Mouse (Mus musculus): ENCODE measurements around the gene Pebp1. TPM values are rescaled to one million over a fixed set of nuclear protein-coding genes. Genes with fewer than 3 reads are reported as not detected.
A peak's percentile ranks its signal among the peaks of the same experiment; 100 is the strongest.
"Not testable (repeated sequence)": the region's sequence is repeated elsewhere in the genome, so short reads cannot be mapped to it uniquely, and the experiment has no call there.

Pebp1 gene
- polyA plus RNA-seq, 1 experiment from 2014 or later, result 1,080 TPM

DNA sequence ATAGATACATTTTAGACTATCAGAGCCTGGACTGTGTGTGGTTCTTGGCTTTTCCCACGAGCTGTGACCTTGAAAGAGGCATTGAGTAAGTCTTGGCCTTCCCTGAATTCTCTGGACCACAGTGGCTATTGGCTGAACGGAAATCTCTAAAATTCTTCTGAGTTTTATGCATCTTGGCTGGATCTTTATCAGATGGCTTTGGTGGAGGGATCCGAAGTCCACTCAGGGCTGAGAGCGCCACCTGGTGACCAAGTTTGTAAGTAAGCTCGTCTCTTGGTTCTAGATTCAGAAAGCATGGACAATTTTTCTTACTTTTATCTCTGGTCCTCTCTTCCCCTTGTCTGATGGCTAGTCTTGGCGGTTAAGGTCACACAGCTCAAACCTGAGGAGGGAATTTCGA lies 17.5 kb upstream of the Pebp1 start:
- ATAC-seq, result no peak
- Histone ChIP-seq H3K4me3 (no peak overlapping the region), H3K4me2 (no peak overlapping the region), H3K9ac (no peak overlapping the region), H3K4me1 (no peaks in the 10 kb centered on the region), H3K27me3 (no peaks in the 10 kb centered on the region), H3K9me3 (replicated peaks) (no peaks in the 10 kb centered on the region), H3K27ac (no peak overlapping the region), H3K36me3 (ENCODE audit: poor library complexity, severe bottlenecking) (no peaks in the 10 kb centered on the region)
- WGBS, result 74% methylated on average over 7 of the region's 7 CpGs

DNA sequence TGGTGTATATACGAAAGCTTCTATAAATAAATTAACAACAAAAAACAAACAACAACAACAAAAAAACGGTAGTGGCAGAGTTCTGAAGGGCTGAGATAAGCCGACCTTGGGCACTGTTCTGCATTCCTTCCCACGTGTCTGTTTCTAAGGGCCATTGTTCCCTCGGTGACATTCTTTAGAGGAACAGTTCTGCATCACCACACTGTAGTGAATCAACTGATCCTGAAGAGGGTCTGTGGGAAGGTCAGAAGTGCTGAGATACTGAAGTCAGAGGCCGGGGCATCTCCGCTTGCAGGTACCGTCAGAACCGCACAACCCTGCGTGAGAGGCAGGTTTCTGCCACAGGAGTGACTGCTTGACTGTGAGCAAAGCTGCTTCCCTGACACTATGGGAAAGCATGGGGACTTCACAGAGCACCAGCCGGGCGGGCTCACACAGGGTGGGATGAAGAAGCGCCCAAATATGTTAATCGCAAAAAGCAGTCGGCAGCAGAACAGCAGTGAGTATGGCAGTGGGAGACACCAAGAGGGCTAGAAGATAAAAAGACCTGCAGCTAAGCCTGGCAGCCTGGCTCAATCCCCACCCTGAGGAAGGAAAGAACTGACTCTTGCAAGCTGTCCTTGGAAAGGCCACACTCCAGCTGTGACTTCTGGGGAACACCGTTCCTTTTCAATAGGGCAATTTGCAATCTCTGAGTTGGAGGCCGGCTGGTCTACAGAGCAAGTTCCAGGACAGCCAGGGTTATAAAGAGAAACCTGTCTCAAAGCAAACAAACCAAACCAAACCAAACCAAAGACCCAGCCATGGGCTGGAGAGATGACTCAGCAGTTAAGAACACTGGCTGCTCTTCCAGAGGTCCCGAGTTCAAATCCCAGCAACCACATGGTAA lies 16.5 kb upstream of the Pebp1 start:
- Histone ChIP-seq H3K36me3 (ENCODE audit: poor library complexity, severe bottlenecking) (no peaks in the 10 kb centered on the region), H3K27ac (no peak overlapping the region), H3K4me3 (no peak overlapping the region), H3K4me1 (no peaks in the 10 kb centered on the region), H3K9me3 (replicated peaks) (no peaks in the 10 kb centered on the region), H3K9ac (no peak overlapping the region), H3K4me2 (no peak overlapping the region), H3K27me3 (no peaks in the 10 kb centered on the region)
- ATAC-seq, result no peak
- WGBS, result 58% methylated on average over 18 of the region's 18 CpGs

DNA sequence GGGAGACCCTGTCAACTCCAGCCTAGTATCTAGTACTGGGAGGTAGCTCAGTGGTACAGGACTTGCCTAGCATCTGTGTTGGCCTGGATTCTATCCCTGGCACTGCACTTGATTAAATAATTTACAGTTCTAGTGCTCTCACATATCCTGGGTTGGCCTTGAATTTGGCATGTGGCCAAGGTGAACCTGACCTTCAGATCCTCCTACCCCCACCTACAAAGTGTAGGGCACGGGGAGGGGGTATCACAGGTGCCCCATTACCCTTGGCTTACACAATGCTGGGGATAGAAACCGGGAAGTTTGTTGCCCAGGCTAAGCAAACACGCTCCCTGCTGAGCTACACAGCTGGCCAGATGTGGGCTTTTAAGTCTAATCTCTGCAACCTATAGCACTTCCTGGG lies 15.5 kb upstream of the Pebp1 start:
- no peak for ATAC-seq
- no peak overlapping the region for H3K4me3 ChIP-seq
- H3K9ac ChIP-seq, result no peak overlapping the region
- H3K27ac ChIP-seq, result no peak overlapping the region
- no peaks in the 10 kb centered on the region for H3K36me3 ChIP-seq (ENCODE audit: poor library complexity, severe bottlenecking)
- no peaks in the 10 kb centered on the region for H3K9me3 ChIP-seq (replicated peaks)
- no peaks in the 10 kb centered on the region for H3K27me3 ChIP-seq
- WGBS, result 69% methylated on average over 3 of the region's 3 CpGs
- no peaks in the 10 kb centered on the region for H3K4me1 ChIP-seq
- no peak overlapping the region for H3K4me2 ChIP-seq

DNA sequence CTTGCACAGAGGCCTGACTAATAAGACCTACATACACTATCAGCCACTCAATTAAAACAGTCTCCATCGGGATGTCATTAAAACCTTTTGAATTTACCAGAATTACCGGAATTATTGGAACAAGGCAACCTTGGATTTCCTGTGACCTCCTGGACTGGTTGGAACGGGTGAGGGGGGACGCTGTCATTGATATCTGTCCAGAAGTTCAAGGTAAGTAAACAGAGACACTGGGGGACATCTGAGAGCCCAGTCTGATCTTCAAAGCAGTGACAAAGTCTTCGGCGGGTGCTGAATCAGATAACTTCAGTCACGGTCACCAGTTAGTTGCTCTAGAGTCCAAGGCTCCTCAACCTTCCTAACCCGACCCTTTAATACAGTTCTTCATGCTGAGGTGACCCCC lies 7.6 kb upstream of the Pebp1 start:
- no peak overlapping the region for H3K9ac ChIP-seq
- WGBS, result 96% methylated on average over 8 of the region's 8 CpGs
- H3K27ac ChIP-seq, result no peak overlapping the region
- no peak overlapping the region for H3K4me2 ChIP-seq
- H3K9me3 ChIP-seq (replicated peaks), result no peaks in the 10 kb centered on the region
- no peaks in the 10 kb centered on the region for H3K36me3 ChIP-seq (ENCODE audit: poor library complexity, severe bottlenecking)
- no peak for ATAC-seq
- no peaks in the 10 kb centered on the region for H3K4me1 ChIP-seq
- no peak overlapping the region for H3K4me3 ChIP-seq
- no peaks in the 10 kb centered on the region for H3K27me3 ChIP-seq

DNA sequence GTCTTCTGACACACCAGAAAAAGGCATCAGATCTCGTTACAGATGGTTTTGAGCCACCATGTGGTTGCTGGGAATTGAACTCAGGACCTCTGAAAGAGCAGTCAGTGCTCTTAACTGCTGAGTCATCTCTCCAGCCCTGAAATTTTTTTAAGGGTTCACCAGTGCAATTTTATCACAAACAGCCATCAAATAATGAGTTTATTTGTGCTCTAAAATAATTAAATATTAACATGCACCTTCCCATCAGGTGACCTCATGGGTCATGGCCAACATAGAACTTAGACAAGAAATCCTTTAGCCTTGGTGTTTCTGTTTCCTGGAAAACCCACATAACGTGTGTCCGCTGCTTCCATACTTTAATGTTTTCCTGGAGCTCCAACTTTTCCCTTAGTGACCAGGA lies 6.4 kb upstream of the Pebp1 start:
- not testable (repeated sequence) for H3K4me2 ChIP-seq; H3K27me3 ChIP-seq; H3K4me1 ChIP-seq; H3K27ac ChIP-seq; H3K9ac ChIP-seq; H3K9me3 ChIP-seq (replicated peaks); H3K36me3 ChIP-seq (ENCODE audit: poor library complexity, severe bottlenecking); ATAC-seq; H3K4me3 ChIP-seq
- 84% methylated on average over 3 of the region's 3 CpGs for WGBS

DNA sequence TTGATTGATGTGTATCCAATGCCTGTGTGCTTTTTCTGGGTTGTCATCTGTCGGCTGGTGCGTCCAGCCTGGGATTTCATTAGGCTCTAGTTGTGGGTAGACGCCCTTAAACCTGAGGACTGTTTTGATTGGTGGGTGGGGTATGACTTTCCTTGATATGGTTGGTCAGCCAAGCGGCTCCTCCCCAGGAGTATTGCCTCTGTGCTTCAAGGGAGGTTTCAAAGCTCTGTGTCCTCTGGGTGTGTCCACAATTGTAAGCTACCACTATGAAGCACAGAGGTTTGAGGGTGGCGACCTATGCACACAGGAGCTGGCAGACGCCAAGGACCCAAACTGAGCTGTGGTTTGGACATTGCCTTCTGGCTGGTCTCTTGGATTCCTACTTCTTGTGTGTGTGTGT lies 5.1 kb upstream of the Pebp1 start:
- 80% methylated on average over 6 of the region's 6 CpGs for WGBS
- Histone ChIP-seq H3K4me3 (no peak overlapping the region), H3K36me3 (ENCODE audit: poor library complexity, severe bottlenecking) (no peaks in the 10 kb centered on the region), H3K27me3 (no peaks in the 10 kb centered on the region), H3K4me1 (peaks cover 7% of the 10 kb centered on the region), H3K4me2 (no peak overlapping the region), H3K27ac (no peak overlapping the region), H3K9me3 (replicated peaks) (no peaks in the 10 kb centered on the region), H3K9ac (no peak overlapping the region)
- ATAC-seq, result no peak

DNA sequence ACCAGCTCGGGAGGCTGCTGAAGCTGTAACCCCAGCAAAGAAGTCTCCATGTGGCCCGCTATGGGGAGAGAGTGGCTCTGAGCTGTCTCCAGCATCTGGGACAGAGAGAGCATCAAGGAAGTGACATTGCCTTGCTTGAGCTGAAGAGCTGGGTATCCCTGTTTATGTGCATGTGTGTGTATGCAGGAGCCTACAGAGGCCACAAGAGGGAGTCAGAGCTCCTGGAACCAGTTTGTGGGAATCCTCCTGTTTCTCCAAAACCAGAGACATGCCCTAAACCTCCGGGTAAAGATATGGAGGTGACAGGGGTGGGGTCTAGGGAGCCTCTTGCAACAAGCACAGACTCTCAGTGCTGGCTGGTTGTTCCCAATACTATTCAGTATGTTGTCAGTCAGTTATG lies 3.9 kb upstream of the Pebp1 start:
- no peaks in the 10 kb centered on the region for H3K36me3 ChIP-seq (ENCODE audit: poor library complexity, severe bottlenecking)
- H3K9ac ChIP-seq, result no peak overlapping the region
- no peak overlapping the region for H3K4me2 ChIP-seq
- no peak for ATAC-seq
- no peak overlapping the region for H3K27ac ChIP-seq
- 86% methylated on average over 3 of the region's 3 CpGs for WGBS
- no peaks in the 10 kb centered on the region for H3K27me3 ChIP-seq
- H3K4me1 ChIP-seq, result peaks cover 11% of the 10 kb centered on the region
- H3K4me3 ChIP-seq, result no peak overlapping the region
- no peaks in the 10 kb centered on the region for H3K9me3 ChIP-seq (replicated peaks)

DNA sequence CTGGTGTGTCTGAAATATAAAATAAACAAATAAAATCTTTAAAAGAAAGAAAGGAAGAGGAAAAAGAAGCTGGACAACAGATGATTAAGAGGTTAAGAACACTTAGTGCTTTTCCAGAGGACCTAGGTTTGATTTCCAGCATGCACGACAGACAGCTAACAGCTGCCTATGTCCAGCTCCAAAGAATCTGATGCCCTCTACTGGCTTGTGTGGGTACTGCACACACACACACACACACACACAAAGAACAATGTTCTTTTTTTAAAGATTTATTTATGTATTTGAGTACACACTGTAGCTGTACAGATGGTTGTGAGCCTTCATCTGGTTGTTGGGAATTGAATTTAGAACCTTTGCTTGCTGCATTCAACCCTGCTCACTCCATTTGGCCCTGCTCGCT lies 2.7 kb upstream of the Pebp1 start:
- ATAC-seq, result no peak

DNA sequence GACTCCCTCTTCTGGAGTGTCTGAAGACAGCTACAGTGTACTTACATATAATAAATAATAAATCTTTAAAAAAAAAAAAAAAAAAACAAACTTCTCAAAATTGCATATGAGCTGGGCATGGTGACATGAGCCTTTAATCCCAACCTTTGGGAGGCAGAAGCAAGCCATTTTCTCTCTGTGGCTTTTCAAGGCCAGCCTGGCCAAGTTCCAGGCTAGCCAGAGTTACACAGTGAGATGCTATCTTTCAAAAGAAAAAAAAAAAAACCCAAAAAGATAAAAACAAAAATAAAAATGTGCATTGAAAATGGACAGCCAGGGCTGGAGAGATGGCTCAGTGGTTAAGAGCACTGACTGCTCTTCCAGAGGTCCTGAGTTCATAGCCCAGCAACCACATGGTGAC lies 2.2 kb upstream of the Pebp1 start:
- Histone ChIP-seq H3K9me3 (replicated peaks) (no peaks in the 10 kb centered on the region), H3K4me2 (no peak overlapping the region), H3K27me3 (no peaks in the 10 kb centered on the region), H3K36me3 (ENCODE audit: poor library complexity, severe bottlenecking) (peaks cover 13% of the 10 kb centered on the region), H3K4me1 (peaks cover 27% of the 10 kb centered on the region), H3K4me3 (no peak overlapping the region), H3K27ac (no peak overlapping the region), H3K9ac (no peak overlapping the region)
- no peak for ATAC-seq

More for the DNA sequence above, 2.7 kb upstream of the Pebp1 start:
- Histone ChIP-seq H3K27ac (no peak overlapping the region), H3K4me1 (peaks cover 23% of the 10 kb centered on the region), H3K9ac (no peak overlapping the region), H3K36me3 (ENCODE audit: poor library complexity, severe bottlenecking) (peaks cover 8% of the 10 kb centered on the region), H3K27me3 (no peaks in the 10 kb centered on the region), H3K9me3 (replicated peaks) (no peaks in the 10 kb centered on the region), H3K4me2 (no peak overlapping the region), H3K4me3 (no peak overlapping the region)
- 93% methylated on average over 2 of the region's 2 CpGs for WGBS

DNA sequence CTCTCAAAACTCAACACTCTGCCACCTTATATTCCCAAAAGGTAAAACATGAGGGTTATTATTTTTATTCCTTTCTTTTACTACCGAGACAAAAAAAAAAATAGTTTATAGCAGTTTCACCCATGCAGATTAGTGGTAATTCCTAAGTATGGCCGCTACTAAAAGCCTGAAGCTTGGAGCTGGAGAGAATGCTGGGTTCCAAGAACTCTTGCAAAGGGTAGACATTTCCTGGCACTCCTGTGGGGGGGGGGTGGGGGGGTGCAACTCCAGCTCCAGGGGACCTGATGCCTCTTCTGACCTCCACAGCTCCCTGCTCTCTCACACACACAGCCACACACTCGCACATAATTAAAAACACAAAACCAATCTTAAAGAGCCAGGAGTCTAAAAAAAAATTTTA lies 1.1 kb downstream of the Pebp1 start:
- Histone ChIP-seq H3K4me1 (peaks cover 37% of the 10 kb centered on the region), H3K9me3 (replicated peaks) (no peaks in the 10 kb centered on the region), H3K27me3 (no peaks in the 10 kb centered on the region), H3K9ac (peak overlapping the region; percentile 86), H3K4me2 (peak overlapping the region; percentile 71), H3K4me3 (peak overlapping the region; percentile 72), H3K36me3 (ENCODE audit: poor library complexity, severe bottlenecking) (peaks cover 42% of the 10 kb centered on the region), H3K27ac (no peak overlapping the region)
- WGBS, result 49% methylated on average over 3 of the region's 3 CpGs
- no peak for ATAC-seq

DNA sequence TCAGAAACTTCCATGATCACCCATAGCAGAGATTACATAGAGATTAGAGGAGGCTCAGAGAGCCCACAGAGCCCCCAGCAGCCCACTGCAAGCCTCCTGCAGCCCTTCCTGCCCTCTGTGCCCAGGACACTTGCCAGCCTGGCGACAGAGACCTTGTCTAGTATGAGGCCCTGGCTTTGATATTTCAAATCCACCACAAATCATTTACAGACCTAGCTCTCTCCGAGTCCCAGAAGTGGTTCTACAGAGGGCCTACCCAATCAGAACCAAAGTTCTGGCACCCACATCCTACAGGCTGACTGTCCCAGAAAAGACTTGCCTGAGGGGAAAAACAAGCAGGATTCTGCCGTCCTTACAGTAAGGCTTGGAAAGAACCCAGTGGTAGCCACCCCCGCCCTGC lies 2.2 kb downstream of the Pebp1 start:
- Histone ChIP-seq H3K9me3 (replicated peaks) (no peaks in the 10 kb centered on the region), H3K9ac (peak overlapping the region; percentile 37; the same call in 1 of the 2 replicates), H3K36me3 (ENCODE audit: poor library complexity, severe bottlenecking) (peaks cover 52% of the 10 kb centered on the region), H3K27me3 (no peaks in the 10 kb centered on the region), H3K4me1 (peaks cover 37% of the 10 kb centered on the region), H3K4me3 (0 out of 2 replicates have a peak overlapping the region, but pooled peaks have one; percentile 6), H3K27ac (peak overlapping the region; percentile 40; the same call in 1 of the 2 replicates), H3K4me2 (peak overlapping the region; percentile 71)
- 62% methylated on average over 3 of the region's 4 CpGs for WGBS
- no peak for ATAC-seq

DNA sequence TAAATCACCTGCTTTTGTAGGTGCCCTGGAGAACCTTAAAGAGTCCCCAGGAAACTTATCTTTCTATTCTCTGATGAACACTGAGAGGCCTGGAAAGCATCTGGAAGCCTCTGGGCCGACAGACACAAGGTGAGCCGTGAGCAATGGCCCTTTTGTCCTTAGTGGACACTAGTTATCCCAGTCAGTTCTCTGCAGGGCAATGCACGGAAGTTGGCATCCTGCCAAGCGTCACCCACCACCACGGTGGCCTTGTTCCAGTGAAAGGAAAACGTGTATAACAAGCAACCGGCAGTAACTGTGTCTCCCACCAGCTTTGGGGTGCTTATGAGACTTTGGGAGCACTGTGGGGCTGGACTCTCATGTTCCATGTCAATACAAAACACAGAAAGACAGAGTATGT lies 2.7 kb downstream of the Pebp1 start:
- ATAC-seq, result no peak
- H3K27me3 ChIP-seq, result no peaks in the 10 kb centered on the region
- H3K9me3 ChIP-seq (replicated peaks), result no peaks in the 10 kb centered on the region
- peak overlapping the region; percentile 37; the same call in 1 of the 2 replicates for H3K9ac ChIP-seq
- peak overlapping the region; percentile 40 for H3K27ac ChIP-seq
- peaks cover 56% of the 10 kb centered on the region for H3K36me3 ChIP-seq (ENCODE audit: poor library complexity, severe bottlenecking)
- 0 out of 2 replicates have a peak overlapping the region, but pooled peaks have one; percentile 6 for H3K4me3 ChIP-seq
- H3K4me1 ChIP-seq, result peaks cover 37% of the 10 kb centered on the region
- 43% methylated on average over 7 of the region's 7 CpGs for WGBS
- peak overlapping the region; percentile 71 for H3K4me2 ChIP-seq

DNA sequence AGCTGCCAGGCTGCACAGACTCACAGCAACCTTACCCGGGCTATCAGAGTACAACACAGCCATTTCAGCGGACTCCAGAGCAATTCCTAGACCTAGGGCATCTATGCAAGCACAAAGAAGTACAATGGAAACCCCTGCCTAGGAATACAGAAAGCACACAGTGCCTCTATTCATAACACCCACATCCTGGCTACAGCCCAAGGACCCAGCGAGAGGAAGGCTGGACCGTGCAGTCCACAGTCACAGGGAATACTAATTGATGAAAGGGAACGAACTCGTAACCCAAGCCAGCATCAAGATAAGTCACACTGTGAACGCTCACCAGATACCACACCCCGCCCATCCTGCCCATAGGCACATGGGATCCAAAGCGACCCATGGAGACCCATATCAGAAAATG lies 3.4 kb downstream of the Pebp1 start:
- Histone ChIP-seq H3K9me3 (replicated peaks) (no peaks in the 10 kb centered on the region), H3K27ac (peak overlapping the region; percentile 40), H3K4me2 (peak overlapping the region; percentile 71), H3K4me3 (no peak overlapping the region), H3K9ac (peak overlapping the region; percentile 18; the same call in 1 of the 2 replicates), H3K4me1 (peaks cover 37% of the 10 kb centered on the region), H3K27me3 (no peaks in the 10 kb centered on the region), H3K36me3 (ENCODE audit: poor library complexity, severe bottlenecking) (peaks cover 60% of the 10 kb centered on the region)
- WGBS, result 50% methylated on average over 9 of the region's 9 CpGs
- ATAC-seq, result 0 out of 2 replicates have a peak, but pooled peaks have one; percentile 19

Data from forebrain, embryonic 13.5 days (tissue).